Mouse (Mus musculus) liver, adult 2 months (tissue): ENCODE data around the gene Tmc8.

ENCODE experiments used
- CTCF ChIP-seq: fragments of 200-500 bp; IDR thresholded peaks from 2 replicates; pipeline ENCODE4 v1.5.1; 2011; ENCODE audit warnings: low read depth, low read length, control low read depth
- POLR2A ChIP-seq: fragments of 200-500 bp; IDR thresholded peaks from 2 replicates; pipeline ENCODE4 v1.6.1; 2011; ENCODE audit warnings: low read length, control low read depth; ENCODE audit not compliant: insufficient read depth; ENCODE audit errors: extremely low read depth

DNA sequence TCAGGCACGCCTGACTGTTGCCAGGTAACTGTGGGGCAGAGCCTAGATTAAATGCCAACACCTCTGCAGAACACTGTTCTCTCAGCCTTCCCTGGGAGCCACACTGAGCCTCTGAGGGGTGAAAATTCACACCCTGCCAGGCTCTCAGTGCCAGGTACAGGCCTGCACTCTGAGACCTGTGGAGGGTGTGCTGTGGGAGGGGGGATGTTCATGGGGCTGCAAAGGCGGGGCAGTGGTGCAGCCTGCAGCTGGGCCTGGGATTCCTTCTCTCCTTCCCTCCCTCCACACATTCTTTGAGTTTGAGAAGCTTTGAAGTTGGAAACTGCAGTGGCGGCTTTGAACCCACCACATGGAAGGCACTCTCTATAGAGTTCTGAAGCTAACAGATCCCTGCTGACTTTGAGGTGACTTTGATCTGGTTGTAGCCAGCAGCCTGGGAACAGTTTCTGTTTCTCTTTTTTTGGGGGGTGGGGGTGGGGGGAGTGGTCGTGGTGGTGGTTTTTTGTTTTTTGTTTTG lies 12.2 kb downstream of the Tmc8 start:
- TF ChIP-seq POLR2A (no peak), CTCF (no peak)
